Mouse (Mus musculus): ENCODE results near the gene Dennd5a. TPM values are rescaled to one million over a fixed set of nuclear protein-coding genes. Genes with fewer than 3 reads are reported as not detected.
"Not testable (repeated sequence)": the region's sequence is repeated elsewhere in the genome, so short reads cannot be mapped to it uniquely, and the experiment has no call there.

Gene Dennd5a
- total RNA-seq (2021): 100 to 1,000 TPM; 214 to 220 TPM

- DNase-seq (ENCODE audit: extremely low spot score in 1 of 2, low spot score in 1 of 2): peak; percentile 62 to 73
Measured at GRCm38 (mm10) chr7:109959716-109960612, at the start of gene Dennd5a. TSS of gene Dennd5a (minus strand) at chr7:109960470.

- DNase-seq (ENCODE audit: extremely low spot score in 1 of 2, low spot score in 1 of 2): no peak
Measured at GRCm38 (mm10) chr7:110009084-110009483, 48.8 kb upstream of the Dennd5a start.

GRCm38 (mm10) chr7:110008513-110008912, 48.2 kb upstream of the Dennd5a start:
- no peak for DNase-seq (ENCODE audit: extremely low spot score in 1 of 2, low spot score in 1 of 2)

- DNase-seq (ENCODE audit: extremely low spot score in 1 of 2, low spot score in 1 of 2): no peak
Measured at GRCm38 (mm10) chr7:110006471-110007195, 46.4 kb upstream of the Dennd5a start.

GRCm38 (mm10) chr7:110005976-110006375, 45.7 kb upstream of the Dennd5a start:
- no peak for DNase-seq (ENCODE audit: extremely low spot score in 1 of 2, low spot score in 1 of 2)

GRCm38 (mm10) chr7:110002968-110003367, 42.7 kb upstream of the Dennd5a start:
- DNase-seq (ENCODE audit: extremely low spot score in 1 of 2, low spot score in 1 of 2): no peak

- DNase-seq (ENCODE audit: extremely low spot score in 1 of 2, low spot score in 1 of 2): no peak
Measured at GRCm38 (mm10) chr7:110002092-110002491, 41.8 kb upstream of the Dennd5a start.

GRCm38 (mm10) chr7:109998388-109998787, 38.1 kb upstream of the Dennd5a start:
- no peak for DNase-seq (ENCODE audit: extremely low spot score in 1 of 2, low spot score in 1 of 2)

- no peak for DNase-seq (ENCODE audit: extremely low spot score in 1 of 2, low spot score in 1 of 2)
Measured at GRCm38 (mm10) chr7:109993157-109993959, 33.1 kb upstream of the Dennd5a start.

GRCm38 (mm10) chr7:109991286-109991685, 31.0 kb upstream of the Dennd5a start:
- no peak for DNase-seq (ENCODE audit: extremely low spot score in 1 of 2, low spot score in 1 of 2)

- DNase-seq (ENCODE audit: extremely low spot score in 1 of 2, low spot score in 1 of 2): not testable (repeated sequence)
Measured at GRCm38 (mm10) chr7:109986775-109987174, 26.5 kb upstream of the Dennd5a start, which contains the start of gene Tmem41b. TSS of gene Tmem41b (minus strand) at chr7:109986929.

- peak; percentile 92 to 94 for DNase-seq (ENCODE audit: extremely low spot score in 1 of 2, low spot score in 1 of 2)
Measured at GRCm38 (mm10) chr7:109986133-109986669, 25.9 kb upstream of the Dennd5a start.

GRCm38 (mm10) chr7:109985661-109986132, 25.4 kb upstream of the Dennd5a start:
- no peak for DNase-seq (ENCODE audit: extremely low spot score in 1 of 2, low spot score in 1 of 2)

- not testable (repeated sequence) for DNase-seq (ENCODE audit: extremely low spot score in 1 of 2, low spot score in 1 of 2)
Measured at GRCm38 (mm10) chr7:109984608-109985007, 24.3 kb upstream of the Dennd5a start.

GRCm38 (mm10) chr7:109977131-109977530, 16.9 kb upstream of the Dennd5a start:
- DNase-seq (ENCODE audit: extremely low spot score in 1 of 2, low spot score in 1 of 2): not testable (repeated sequence)

GRCm38 (mm10) chr7:109975966-109976715, 15.9 kb upstream of the Dennd5a start:
- no peak for DNase-seq (ENCODE audit: extremely low spot score in 1 of 2, low spot score in 1 of 2)

- DNase-seq (ENCODE audit: extremely low spot score in 1 of 2, low spot score in 1 of 2): no peak
Measured at GRCm38 (mm10) chr7:109969542-109969941, 9.3 kb upstream of the Dennd5a start.

- peak; percentile 19 to 28 for DNase-seq (ENCODE audit: extremely low spot score in 1 of 2, low spot score in 1 of 2)
Measured at GRCm38 (mm10) chr7:109968924-109969450, 8.7 kb upstream of the Dennd5a start.

Data from layer of hippocampus, postnatal 25 days (tissue).